Mouse (Mus musculus) G1E (cell line): ENCODE data around the gene 1700013G24Rik.

ENCODE experiments used
- CTCF ChIP-seq: IDR thresholded peaks from 2 replicates; pipeline ENCODE4 v1.5.1; 2012; ENCODE audit warnings: low read depth, low read length, inconsistent platforms, mixed read lengths
- GATA2 ChIP-seq: IDR thresholded peaks from 2 replicates; pipeline ENCODE4 v1.6.1; 2012; ENCODE audit warnings: low read depth, low read length, inconsistent platforms, borderline replicate concordance
- TAL1 ChIP-seq: conservative IDR thresholded peaks from 2 replicates; pipeline ENCODE4 v1.6.1; 2012; ENCODE audit warnings: low read depth, low read length, inconsistent platforms, mixed read lengths

GRCm38 (mm10) chr4:137487286-137488000, 34.4 kb downstream of the 1700013G24Rik start:
- no peak for TF ChIP-seq GATA2
- TF ChIP-seq TAL1 = no peak
- TF ChIP-seq CTCF = no peak
